Mouse (Mus musculus): ENCODE results near the gene Capn2. TPM values are rescaled to one million over a fixed set of nuclear protein-coding genes. Genes with fewer than 3 reads are reported as not detected.

Capn2 gene
- polyA plus RNA-seq, 1 experiment from 2014 or later: 80.9 TPM

DNA sequence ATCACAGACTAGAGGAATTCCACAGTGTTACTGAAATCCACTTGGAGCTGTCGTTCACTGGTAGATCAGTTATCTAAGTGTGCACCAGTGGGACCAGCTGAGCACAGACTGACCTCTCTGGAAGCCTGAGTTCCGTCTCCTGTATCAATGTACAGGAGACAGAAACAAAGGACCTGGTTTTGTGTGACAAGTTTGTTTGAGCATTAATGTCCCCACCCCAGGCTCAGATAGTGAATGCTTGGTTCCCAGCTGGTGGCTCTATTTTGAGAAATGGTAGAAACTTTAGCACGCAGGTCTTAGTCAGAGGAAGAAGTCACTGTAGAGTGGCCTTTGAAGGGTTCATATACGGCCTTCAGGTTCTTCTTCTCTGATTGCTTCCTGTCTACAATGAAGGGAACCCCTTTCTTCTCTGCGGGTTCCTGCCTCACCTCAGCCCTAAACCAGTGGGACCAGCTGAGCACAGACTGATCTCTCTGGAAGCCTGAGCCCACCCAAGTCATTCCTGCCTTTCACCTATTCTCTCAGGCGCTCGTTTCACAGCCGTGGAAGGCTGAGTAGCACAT is 3.6 kb upstream of the Capn2 start:
- ATAC-seq: no peak
- WGBS: 77% methylated on average over 8 of the region's 8 CpGs

DNA sequence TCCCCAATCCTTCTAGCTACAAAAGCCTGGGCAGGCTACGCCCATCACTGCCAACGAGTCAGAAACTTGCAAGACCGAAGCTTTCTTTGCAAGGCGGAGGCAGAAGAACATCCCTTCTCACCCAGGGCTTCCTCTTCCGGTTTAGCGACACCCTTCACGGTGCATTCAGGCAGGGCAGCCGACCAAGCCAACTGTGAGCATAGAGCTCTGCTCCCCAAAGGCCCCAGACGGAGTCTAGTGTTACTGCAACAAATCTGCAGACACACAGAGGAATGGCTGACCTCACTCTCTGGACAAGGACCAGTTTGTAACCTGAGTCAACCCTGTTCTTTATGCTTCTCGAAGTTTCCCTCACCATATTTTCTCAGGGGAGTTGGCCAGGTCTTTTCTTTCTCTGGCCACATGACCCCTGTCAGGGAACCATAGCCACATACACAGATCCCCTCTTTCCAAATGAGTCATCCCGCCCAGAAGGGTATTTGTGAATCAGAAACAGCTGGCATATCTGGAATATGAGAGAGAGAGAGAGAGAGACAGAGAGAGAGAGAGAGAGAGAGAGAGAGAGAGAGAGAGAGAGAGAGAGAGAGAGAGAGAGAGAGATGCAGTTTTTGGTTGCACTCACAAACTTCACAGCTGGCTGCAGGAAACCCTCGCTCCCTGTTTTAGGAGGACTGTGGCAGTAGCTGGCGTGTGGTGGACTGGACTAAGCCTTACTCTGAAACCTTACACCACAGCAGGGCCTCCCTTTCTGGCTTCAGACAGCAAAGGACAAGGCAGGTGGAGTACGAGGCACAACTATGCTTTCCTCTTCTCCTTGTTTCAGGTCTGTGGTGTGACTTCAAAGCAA is 2.9 kb upstream of the Capn2 start:
- Histone ChIP-seq H3K4me1 (replicated peaks) (peaks cover 20% of the 10 kb centered on the region), H3K36me3 (no peaks in the 10 kb centered on the region), H3K9me3 (no peaks in the 10 kb centered on the region), H3K4me2 (replicated peaks) (no peak overlapping the region), H3K9ac (replicated peaks) (no peak overlapping the region), H3K27ac (no peak overlapping the region), H3K27me3 (peaks cover 25% of the 10 kb centered on the region), H3K4me3 (replicated peaks) (no peak overlapping the region)
- ATAC-seq: no peak
- 25% methylated on average over 14 of the region's 14 CpGs for WGBS

More for the DNA sequence above, 3.6 kb upstream of the Capn2 start:
- Histone ChIP-seq H3K4me1 (replicated peaks) (peaks cover 13% of the 10 kb centered on the region), H3K9me3 (no peaks in the 10 kb centered on the region), H3K9ac (replicated peaks) (no peak overlapping the region), H3K27ac (no peak overlapping the region), H3K36me3 (no peaks in the 10 kb centered on the region), H3K4me3 (replicated peaks) (no peak overlapping the region), H3K27me3 (peaks cover 25% of the 10 kb centered on the region), H3K4me2 (replicated peaks) (no peak overlapping the region)

DNA sequence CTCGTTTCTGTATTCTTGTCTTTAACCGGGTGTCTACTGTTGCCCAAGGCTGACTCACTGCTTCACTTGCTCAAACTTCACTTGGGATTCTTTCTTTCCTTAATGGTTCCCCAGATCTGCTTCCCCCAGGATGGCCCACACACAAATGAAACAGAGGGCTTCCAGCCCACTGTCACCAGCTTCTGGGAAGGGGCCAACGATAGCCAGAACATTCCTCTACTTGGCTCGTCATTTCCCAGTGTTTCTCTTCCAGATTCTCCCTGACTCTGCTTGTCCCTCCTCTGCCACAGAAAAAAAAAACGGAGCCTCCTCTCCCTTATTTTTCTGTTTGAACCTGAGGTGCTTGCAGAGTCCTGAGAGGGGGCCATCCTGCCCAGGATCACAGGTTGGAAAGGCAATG is 1.9 kb upstream of the Capn2 start:
- ATAC-seq: no peak
- H3K27ac ChIP-seq: no peak overlapping the region
- H3K4me3 ChIP-seq (replicated peaks): no peak overlapping the region
- peaks cover 6% of the 10 kb centered on the region; the same call in 1 of the 2 replicates for H3K36me3 ChIP-seq
- H3K9me3 ChIP-seq: no peaks in the 10 kb centered on the region
- peaks cover 25% of the 10 kb centered on the region for H3K4me1 ChIP-seq (replicated peaks)
- no peak overlapping the region for H3K4me2 ChIP-seq (replicated peaks)
- no peak overlapping the region for H3K9ac ChIP-seq (replicated peaks)
- WGBS: 87% methylated on average over 5 of the region's 5 CpGs
- H3K27me3 ChIP-seq: peaks cover 25% of the 10 kb centered on the region

DNA sequence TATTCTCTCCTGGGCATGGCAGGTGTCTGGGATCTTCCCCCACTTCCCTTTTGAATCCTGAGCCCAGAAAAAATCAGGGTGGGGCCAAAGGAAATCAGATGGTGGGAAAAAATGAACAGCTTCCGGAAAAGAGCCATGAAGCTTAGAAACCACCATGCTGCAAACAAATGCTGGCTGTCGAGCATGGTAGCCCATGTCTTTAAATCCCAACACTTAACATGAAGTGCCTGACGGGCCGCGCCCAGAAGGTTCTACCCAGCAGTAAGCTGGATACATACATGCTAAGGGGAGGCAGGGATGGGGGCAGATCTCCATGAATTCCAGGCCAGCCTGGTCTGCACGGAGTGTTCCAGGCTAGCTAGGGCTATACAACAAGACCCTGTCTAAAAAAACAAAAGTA is 1.4 kb upstream of the Capn2 start:
- Histone ChIP-seq H3K27ac (no peak overlapping the region), H3K9me3 (no peaks in the 10 kb centered on the region), H3K9ac (replicated peaks) (no peak overlapping the region), H3K4me1 (replicated peaks) (peaks cover 25% of the 10 kb centered on the region), H3K36me3 (peaks cover 6% of the 10 kb centered on the region; the same call in 1 of the 2 replicates), H3K4me2 (replicated peaks) (no peak overlapping the region), H3K4me3 (replicated peaks) (no peak overlapping the region), H3K27me3 (peaks cover 25% of the 10 kb centered on the region)
- 84% methylated on average over 6 of the region's 6 CpGs for WGBS
- ATAC-seq: no peak

DNA sequence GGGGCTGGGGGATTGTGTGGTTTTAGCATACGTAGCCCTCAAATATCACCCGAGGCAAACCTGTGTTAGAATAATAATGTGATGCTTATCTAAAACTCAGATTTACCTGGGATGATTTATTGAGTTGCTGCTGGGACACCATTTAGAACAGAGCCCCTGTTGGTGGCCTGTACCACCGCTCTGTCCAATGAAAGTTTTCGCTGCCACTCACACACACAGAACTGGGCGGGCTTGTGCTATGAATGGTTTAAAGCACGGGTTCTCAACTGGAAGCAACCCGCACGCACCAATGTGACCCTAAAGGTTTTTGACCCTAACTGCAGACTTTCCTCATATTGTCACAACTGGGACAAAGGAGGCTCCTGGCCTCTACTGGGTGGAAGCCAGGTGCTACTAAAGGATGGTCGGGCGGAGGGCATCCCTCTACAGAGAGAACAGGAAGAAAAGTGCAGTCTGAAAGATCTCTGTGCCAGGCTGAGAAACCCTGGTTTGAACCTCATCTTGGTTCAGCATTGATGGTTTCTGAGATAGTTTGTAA is 804 bp upstream of the Capn2 start:
- no peak overlapping the region for H3K9ac ChIP-seq (replicated peaks)
- H3K27me3 ChIP-seq: peaks cover 25% of the 10 kb centered on the region
- no peak overlapping the region for H3K4me2 ChIP-seq (replicated peaks)
- 55% methylated on average over 10 of the region's 10 CpGs for WGBS
- H3K4me1 ChIP-seq (replicated peaks): peaks cover 25% of the 10 kb centered on the region
- no peak overlapping the region for H3K4me3 ChIP-seq (replicated peaks)
- no peak overlapping the region for H3K27ac ChIP-seq
- H3K9me3 ChIP-seq: no peaks in the 10 kb centered on the region
- ATAC-seq: no peak
- H3K36me3 ChIP-seq: peaks cover 6% of the 10 kb centered on the region; the same call in 1 of the 2 replicates

DNA sequence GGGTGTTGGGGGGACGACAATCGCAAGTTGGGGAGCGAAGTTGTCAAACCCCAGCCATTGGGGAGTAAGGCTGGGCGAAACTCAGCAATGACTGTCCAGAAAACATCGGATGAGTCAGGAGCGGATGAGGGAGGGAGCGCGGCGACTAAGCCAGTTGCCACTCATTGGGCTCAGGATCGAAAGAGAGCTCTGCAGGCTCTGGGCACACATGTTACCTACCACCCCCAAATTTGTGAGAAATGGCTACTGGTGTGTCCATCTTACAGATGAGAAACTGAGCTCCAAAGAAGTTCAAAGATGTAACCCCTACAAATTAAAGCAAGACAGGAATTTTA is 236 bp upstream of the Capn2 start:
- Histone ChIP-seq H3K9me3 (no peaks in the 10 kb centered on the region), H3K4me1 (replicated peaks) (peaks cover 25% of the 10 kb centered on the region), H3K27me3 (peaks cover 25% of the 10 kb centered on the region), H3K27ac (peak overlapping the region; percentile 86), H3K9ac (replicated peaks) (peak overlapping the region; percentile 92), H3K36me3 (peaks cover 7% of the 10 kb centered on the region; the same call in 1 of the 2 replicates), H3K4me3 (replicated peaks) (peak overlapping the region; percentile 76), H3K4me2 (replicated peaks) (peak overlapping the region; percentile 88)
- WGBS: under 1% methylated on average over 10 of the region's 10 CpGs
- ATAC-seq: no peak; the same call in 1 of the 2 replicates

DNA sequence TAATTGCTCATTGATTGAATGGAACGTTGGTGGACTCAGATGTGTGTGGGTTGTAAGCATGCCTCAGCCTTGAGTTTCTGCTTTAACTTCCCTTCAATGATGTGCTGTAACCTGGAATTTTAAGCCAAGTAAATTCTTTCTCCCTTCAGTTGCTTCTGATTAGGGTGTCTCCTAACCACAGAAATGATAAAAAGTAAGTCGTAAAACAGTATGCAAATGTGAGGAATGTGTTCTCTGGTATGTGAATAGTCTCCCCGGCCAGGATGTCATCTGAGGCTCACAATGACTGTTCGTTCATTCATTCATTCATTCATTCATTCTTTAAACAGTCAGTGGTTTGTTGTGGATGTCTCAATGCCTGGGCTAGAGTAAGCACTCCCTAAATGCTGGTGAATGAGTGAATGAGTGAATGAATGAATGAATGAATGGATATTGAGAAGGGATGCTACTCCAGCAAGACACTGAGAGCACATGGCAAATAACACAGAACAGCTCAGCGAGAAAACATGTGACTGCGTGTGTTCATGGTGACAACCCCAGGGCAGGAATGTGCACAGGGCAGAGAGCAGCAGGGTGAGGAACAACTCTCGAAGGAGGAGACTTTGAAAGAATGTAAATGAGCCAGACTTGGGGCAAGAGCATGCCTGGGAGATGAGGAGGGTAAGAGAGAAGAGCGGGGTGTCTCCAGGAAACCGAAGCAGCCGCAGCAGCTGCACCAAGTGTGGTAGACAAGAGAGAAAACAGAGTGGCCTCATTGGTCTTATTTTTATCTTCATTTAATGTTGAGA is 2.4 kb downstream of the Capn2 start:
- H3K9me3 ChIP-seq: no peaks in the 10 kb centered on the region
- 0 out of 2 replicates have a peak overlapping the region, but pooled peaks have one; percentile 88 for H3K4me2 ChIP-seq (replicated peaks)
- H3K36me3 ChIP-seq: peaks cover 34% of the 10 kb centered on the region
- H3K27ac ChIP-seq: no peak overlapping the region
- peaks cover 25% of the 10 kb centered on the region for H3K4me1 ChIP-seq (replicated peaks)
- peaks cover 19% of the 10 kb centered on the region for H3K27me3 ChIP-seq
- H3K9ac ChIP-seq (replicated peaks): no peak overlapping the region
- WGBS: 89% methylated on average over 10 of the region's 10 CpGs
- H3K4me3 ChIP-seq (replicated peaks): no peak overlapping the region
- no peak for ATAC-seq

DNA sequence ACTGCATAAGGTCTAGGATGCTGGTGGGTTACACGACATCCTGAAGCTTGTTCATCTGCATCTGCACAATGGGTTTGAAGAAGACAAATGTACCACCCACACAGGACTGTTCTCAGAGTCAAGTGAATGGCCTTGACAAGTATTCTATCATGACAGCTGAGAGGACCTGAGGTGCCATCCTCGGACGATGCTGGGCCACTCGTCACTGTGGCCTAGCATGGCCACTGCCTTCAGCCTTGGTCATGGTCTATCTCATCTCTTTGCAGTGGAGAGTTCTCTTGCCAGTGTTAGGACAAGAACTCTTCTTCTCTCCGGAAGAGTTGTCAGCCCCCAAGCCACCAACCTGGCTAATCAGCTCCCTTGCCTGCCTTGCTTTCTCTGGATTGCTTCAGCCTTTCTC is 3.7 kb downstream of the Capn2 start:
- Histone ChIP-seq H3K9me3 (no peaks in the 10 kb centered on the region), H3K36me3 (peaks cover 42% of the 10 kb centered on the region), H3K4me2 (replicated peaks) (no peak overlapping the region), H3K4me3 (replicated peaks) (no peak overlapping the region), H3K27me3 (peaks cover 7% of the 10 kb centered on the region), H3K4me1 (replicated peaks) (peaks cover 25% of the 10 kb centered on the region), H3K27ac (no peak overlapping the region), H3K9ac (replicated peaks) (no peak overlapping the region)
- WGBS: 93% methylated on average over 5 of the region's 5 CpGs
- ATAC-seq: no peak

DNA sequence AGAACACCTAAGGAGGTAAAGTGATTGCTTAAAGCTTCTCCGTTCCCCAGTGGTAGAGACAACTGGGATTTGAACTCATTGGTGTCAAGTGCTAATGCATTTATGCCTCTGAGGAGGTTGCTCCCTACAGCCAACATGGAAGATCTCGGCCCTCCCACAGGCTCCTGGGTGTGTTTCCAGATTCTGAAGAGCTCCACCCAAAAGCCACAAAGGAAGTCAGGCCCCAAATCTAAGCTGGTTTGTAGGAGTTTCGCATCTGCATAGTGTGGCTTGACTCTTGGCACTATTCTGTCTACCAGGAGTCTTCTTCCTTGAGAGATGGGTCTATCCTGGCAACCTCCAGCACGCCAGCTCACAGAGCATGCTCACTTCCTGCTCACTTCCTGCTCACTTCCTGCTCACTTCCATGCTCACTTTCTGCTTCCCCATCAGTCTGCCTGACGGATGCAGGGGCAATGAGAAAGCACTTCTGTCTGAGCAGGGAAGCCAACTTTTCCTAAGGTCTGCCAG is 4.5 kb downstream of the Capn2 start:
- H3K27me3 ChIP-seq: no peaks in the 10 kb centered on the region
- H3K27ac ChIP-seq: no peak overlapping the region
- no peak overlapping the region for H3K4me2 ChIP-seq (replicated peaks)
- WGBS: 94% methylated on average over 5 of the region's 5 CpGs
- H3K9me3 ChIP-seq: no peaks in the 10 kb centered on the region
- H3K9ac ChIP-seq (replicated peaks): no peak overlapping the region
- H3K4me3 ChIP-seq (replicated peaks): no peak overlapping the region
- H3K36me3 ChIP-seq: peaks cover 44% of the 10 kb centered on the region
- no peak for ATAC-seq
- peaks cover 25% of the 10 kb centered on the region for H3K4me1 ChIP-seq (replicated peaks)

DNA sequence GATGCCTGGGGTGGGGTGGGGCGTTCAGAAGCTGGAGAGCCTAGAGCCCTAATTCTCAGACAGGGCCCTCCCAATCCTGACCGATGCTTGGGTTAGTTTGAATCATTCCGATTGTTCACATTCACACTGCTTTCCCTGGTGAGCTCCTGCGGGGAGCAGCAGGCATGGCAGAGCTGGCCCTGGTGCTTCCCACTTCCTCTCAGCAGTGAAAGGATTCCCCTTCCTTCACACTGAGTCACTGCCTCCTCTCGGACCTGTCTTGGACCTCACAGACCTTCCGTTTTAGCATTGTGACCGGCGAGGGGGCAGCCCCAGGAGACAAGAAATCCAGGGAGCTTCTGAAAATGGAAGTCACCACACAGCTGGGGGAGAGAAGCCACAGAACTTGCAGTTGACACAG is 5.6 kb downstream of the Capn2 start:
- Histone ChIP-seq H3K36me3 (peaks cover 44% of the 10 kb centered on the region), H3K27me3 (no peaks in the 10 kb centered on the region), H3K4me2 (replicated peaks) (no peak overlapping the region), H3K9me3 (no peaks in the 10 kb centered on the region), H3K4me3 (replicated peaks) (no peak overlapping the region), H3K9ac (replicated peaks) (no peak overlapping the region), H3K27ac (no peak overlapping the region), H3K4me1 (replicated peaks) (peaks cover 20% of the 10 kb centered on the region)
- no peak for ATAC-seq
- WGBS: 65% methylated on average over 8 of the region's 8 CpGs

DNA sequence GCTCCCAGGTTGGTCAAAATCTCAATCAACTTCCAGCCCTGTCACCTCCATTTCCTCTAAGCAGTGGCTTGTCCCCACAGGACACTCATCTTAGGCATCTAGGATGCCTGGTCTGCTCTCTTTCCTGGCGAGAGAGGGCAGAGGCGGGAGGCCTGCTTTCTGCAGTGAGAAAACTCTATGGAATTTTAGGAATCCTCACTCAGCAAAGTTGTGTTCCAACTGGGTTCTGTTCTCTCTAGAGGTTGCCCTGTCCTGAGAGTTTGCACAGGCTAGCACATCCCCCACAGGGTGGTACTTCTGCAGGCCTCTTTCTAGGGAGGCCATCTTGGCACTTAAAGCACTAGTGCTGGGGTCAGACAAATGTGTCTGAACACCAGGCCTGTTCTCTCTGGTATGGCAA is 6.3 kb downstream of the Capn2 start:
- H3K4me1 ChIP-seq (replicated peaks): peaks cover 13% of the 10 kb centered on the region
- H3K9me3 ChIP-seq: no peaks in the 10 kb centered on the region
- no peak for ATAC-seq
- no peak overlapping the region for H3K4me3 ChIP-seq (replicated peaks)
- H3K36me3 ChIP-seq: peaks cover 51% of the 10 kb centered on the region
- 82% methylated on average over 2 of the region's 2 CpGs for WGBS
- no peaks in the 10 kb centered on the region for H3K27me3 ChIP-seq
- H3K27ac ChIP-seq: no peak overlapping the region
- no peak overlapping the region for H3K4me2 ChIP-seq (replicated peaks)
- no peak overlapping the region for H3K9ac ChIP-seq (replicated peaks)

All from midbrain, embryonic 13.5 days (tissue).